Mouse (Mus musculus): ENCODE data around the gene Adgrg4. TPM values are rescaled to one million over a fixed set of nuclear protein-coding genes. Genes with fewer than 3 reads are reported as not detected.

Adgrg4 gene
- not detected for total RNA-seq (2021)
- long read RNA-seq, experiment 1: 0 reads
- long read RNA-seq, experiment 2: 0 reads

GRCm38 (mm10) chrX:56869863-56870262 is at the start of gene Adgrg4:
Gene Adgrg4 (plus strand): TSS chrX:56870163.
- no peak for DNase-seq (ENCODE audit: low spot score in 2 of 2)

- no peak for DNase-seq (ENCODE audit: low spot score in 2 of 2)
Measured at GRCm38 (mm10) chrX:56821765-56822603, 48.0 kb upstream of the Adgrg4 start, which contains the start of gene Map7d3. Gene Map7d3 (minus strand): TSS chrX:56822326.

- no peak for DNase-seq (ENCODE audit: low spot score in 2 of 2)
Measured at GRCm38 (mm10) chrX:56827492-56827891, 42.5 kb upstream of the Adgrg4 start.

GRCm38 (mm10) chrX:56835842-56836241 is 34.1 kb upstream of the Adgrg4 start:
- DNase-seq (ENCODE audit: low spot score in 2 of 2): no peak

GRCm38 (mm10) chrX:56839369-56839768 is 30.6 kb upstream of the Adgrg4 start:
- DNase-seq (ENCODE audit: low spot score in 2 of 2): peak; percentile 4 to 8

GRCm38 (mm10) chrX:56841255-56841654 is 28.7 kb upstream of the Adgrg4 start:
- no peak for DNase-seq (ENCODE audit: low spot score in 2 of 2)

GRCm38 (mm10) chrX:57012891-57013290 is 142.9 kb downstream of the Adgrg4 start:
- no peak for DNase-seq (ENCODE audit: low spot score in 2 of 2)

GRCm38 (mm10) chrX:57042774-57043173 is 172.8 kb downstream of the Adgrg4 start, which contains the start of gene Brs3:
Gene Brs3 (plus strand): TSS chrX:57043074.
- DNase-seq (ENCODE audit: low spot score in 2 of 2): no peak

- DNase-seq (ENCODE audit: low spot score in 2 of 2): no peak
Measured at GRCm38 (mm10) chrX:57043869-57044268, 173.9 kb downstream of the Adgrg4 start.

Other genes with a start within 250 kb of the Adgrg4 start
- 10 to 100 TPM; 83.4 to 90.6 TPM for gene Fhl1, start 138.4 kb upstream of the Adgrg4 start, total RNA-seq (2021)
- not detected for gene Map7d3, start 47.8 kb upstream of the Adgrg4 start, total RNA-seq (2021)
- gene Brs3, start 172.9 kb downstream of the Adgrg4 start, total RNA-seq (2021): not detected
- gene Htatsf1, start 183.4 kb downstream of the Adgrg4 start, total RNA-seq (2021): 10 to 100 TPM; 53.2 to 57.5 TPM
- not detected for gene Vgll1, start 217.9 kb downstream of the Adgrg4 start, total RNA-seq (2021)